Mouse (Mus musculus): ENCODE measurements around the gene 9430007A20Rik.
"Not testable (repeated sequence)": the region's sequence is repeated elsewhere in the genome, so short reads cannot be mapped to it uniquely, and the experiment has no call there.

Gene 9430007A20Rik

DNA sequence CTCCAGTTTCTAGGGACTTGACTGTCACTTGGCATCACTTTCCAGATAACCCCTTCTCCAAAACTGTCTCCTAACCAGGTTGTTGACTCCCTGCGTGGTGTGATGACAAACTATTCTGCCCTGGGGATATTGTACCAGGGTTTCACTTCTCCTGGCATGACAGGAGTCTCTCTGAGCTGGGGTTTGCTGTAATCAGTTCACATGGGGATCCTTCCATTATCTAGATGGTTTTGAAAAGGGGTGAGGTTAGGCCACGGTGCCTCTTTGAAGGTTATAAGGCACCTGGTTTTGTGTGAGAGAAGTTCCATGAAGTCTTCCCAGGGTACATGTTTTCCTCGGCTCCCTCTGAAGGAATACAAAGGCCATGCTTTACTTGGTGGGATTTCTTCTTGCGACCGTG is at the start of gene 9430007A20Rik:
9430007A20Rik (plus strand) TSS at position 301 of the 400 bp plus-strand sequence.
- no peak for DNase-seq

DNA sequence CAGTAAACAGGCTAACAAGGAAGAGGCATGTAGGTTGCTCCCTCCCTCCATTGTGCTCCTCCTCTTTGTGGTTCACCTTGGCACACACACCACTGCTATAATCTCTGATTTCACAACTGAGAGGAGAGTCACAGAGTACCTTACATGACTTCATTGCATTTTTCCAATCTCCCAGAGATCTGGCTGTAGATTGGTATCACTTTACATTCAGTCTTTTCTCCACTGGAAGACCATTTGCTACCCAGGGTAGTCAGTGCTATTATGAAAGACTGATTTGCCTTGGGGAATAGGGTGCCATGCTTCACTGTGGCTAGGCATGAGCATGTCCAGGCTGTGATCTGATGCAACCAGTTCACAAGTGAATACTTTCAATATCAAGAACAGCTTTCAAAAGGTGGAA is 26.3 kb upstream of the 9430007A20Rik start:
- DNase-seq = no peak

DNA sequence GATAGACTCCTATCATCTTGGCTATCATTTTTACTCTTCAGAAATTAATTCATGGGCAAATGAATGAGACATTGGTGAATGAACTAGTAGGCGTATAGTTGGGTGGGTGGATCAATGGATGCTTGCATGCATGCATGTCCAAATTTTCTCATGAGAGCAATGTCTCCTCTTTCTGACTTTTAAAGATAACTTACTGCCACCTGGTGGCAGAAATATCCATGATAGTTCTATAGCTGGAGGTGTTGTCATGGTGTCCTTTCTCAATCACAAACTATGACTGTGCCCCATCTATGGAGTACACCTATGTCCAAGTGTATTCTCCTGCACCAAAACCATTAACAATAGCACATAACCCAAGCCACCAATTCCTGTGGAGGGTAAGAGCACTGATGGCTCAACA is 13.1 kb upstream of the 9430007A20Rik start:
- no peak for DNase-seq

DNA sequence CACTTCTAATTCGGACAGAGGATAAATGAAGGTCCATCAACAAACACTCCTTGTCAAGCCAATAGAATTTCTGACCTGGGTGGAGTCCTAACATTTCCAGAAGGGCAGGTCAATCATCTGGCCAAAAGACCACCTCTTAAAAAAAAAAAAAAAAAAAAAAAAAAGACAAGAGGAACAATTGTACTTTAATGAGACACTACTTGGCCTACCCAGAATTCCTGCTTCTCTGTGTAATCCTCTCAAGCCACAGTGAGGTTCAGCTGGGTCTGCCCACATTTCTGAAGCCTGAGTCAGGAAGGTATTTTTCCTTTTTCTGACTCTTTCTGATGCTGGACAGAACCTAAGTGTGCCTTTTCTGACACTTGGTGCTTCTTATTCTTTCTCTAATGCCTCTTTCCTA is 25.1 kb downstream of the 9430007A20Rik start:
- DNase-seq = no peak

DNA sequence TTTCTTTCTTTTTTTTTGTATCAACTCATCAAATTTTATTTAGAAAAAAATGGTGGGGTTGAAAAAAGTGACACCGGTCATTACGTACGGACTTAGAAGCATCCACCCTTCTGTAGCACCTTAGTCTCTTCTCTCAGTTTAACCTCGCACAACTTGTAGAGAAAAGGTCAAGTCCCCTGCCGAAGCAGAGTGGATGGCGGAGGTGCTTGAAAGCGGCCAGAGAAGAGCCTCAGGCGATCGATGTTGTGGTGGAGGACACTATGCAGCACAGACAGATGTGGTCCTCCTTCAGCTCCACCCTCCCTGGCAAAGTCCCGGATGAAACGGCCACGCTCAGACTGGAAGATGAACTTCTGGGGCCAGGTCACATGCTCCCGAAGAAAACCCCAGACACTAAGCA is 25.7 kb downstream of the 9430007A20Rik start:
- DNase-seq = not testable (repeated sequence)

DNA sequence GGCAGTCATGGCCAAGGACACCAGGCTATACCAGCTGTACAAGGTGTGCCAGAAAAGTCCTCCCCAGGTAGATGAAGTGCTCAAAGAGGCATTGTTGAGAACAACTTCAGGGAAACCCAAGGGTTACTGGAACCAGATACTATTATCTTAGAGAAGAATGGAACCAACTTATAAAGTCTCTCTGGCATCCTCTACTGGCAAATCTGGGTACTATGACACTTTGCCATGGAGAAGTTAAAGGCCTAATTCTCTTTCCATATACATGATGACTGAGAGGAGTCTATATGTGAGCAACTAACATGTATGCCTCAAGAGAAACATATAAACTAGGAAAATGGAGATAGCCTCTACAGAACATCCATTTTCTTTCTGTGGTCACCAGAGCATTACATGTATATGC is 31.5 kb downstream of the 9430007A20Rik start:
- no peak for DNase-seq

DNA sequence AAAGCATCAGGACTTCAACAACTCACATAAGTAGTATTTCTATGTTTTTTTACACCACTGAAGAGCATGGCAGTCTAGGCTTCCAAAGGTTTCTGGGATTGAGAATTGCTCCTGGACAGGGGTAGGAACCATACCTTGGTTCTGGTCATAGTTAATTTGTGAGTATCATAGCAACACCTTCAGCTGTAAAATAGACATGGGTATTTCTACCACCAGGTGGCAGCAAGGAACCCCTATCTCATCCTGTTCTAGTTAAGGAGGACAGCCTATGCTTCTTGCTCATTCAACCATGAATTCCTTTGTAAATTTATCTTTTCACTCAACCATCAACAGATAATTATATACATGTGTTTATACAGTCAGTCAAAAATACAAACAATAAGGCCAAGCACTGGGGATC is 40.2 kb downstream of the 9430007A20Rik start:
- DNase-seq = peak in 1 of 2 experiments; percentile 44

DNA sequence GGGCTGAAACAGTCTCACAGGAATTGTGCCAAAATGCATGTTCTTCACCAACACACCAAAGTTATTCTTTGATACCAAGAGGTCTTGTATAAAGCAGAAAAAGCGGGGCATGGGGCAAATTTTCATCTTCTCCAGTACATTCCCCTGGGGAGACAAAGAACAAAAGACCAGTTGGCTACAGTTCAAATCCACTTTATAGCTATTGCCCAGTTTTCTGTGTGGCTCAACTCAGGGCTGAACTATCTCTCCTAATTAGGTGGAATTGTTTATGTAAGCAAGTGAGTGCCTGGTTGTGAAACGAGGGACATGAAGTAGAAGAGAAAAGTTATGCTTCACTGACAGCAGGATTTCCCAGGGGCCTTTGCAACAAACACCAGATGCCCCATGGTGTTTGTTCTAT is 41.6 kb downstream of the 9430007A20Rik start:
- DNase-seq = no peak

DNA sequence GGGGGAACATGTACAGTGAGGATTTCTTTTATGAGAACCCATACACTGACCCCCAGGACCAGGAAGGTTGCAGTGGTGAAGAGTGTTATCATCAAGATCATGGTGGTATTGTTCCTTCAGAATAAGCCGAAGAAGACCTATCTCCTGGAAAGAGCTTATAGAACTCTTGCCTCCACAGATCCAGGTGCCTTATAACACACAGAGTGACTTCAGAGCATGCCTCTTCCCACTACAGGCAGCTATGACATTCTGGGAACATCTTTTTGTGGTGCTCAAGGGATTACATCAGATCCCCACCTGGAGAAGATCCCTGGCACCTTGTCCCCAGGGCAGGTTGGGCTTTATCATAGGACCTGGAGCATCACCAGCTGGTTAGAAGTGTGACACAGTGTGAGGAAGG is 45.4 kb downstream of the 9430007A20Rik start, which contains the start of gene Gm13124:
Gm13124 (minus strand) TSS at position 101 of the 400 bp plus-strand sequence.
- DNase-seq = no peak

DNA sequence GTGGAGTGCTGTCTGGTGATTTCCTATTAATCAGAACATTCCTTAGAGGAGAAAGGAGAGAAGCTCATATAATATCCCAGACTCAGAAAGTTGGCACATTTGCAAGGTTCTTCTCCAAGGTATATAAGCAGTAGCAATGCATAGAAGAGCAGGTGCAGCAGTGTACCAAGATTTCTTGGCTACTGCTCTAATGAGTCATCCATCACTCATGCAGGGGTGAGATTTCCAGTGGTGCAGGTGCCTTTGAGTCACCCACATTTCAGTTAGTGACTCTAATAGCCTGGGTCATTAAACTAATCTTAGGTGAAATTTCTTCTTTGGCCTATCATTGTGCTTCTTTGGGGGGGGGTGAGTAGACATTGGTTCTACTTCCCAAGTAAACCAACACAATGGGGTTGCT is 48.1 kb downstream of the 9430007A20Rik start:
- no peak for DNase-seq

Measured in kidney, postnatal 25 days (tissue).